Mouse (Mus musculus) spleen, adult 12 weeks (tissue): ENCODE measurements around the gene Nek8.

ENCODE experiments used
- DNase-seq: peaks from one replicate; pipeline ENCODE4 v3.0.0; 2022; ENCODE audit warnings: low spot score

Gene Nek8

GRCm38 (mm10) chr11:78166161-78166560 lies 10.3 kb downstream of the Nek8 start:
- DNase-seq: no peak

- DNase-seq: no peak
Measured at GRCm38 (mm10) chr11:78165761-78166109, 10.7 kb downstream of the Nek8 start.

- DNase-seq: peak; percentile 78
Measured at GRCm38 (mm10) chr11:78164924-78165760, 11.3 kb downstream of the Nek8 start, which contains the start of gene Traf4. TSS of gene Traf4 (minus strand) at chr11:78165589.

- DNase-seq: no peak
Measured at GRCm38 (mm10) chr11:78164604-78164923, 11.9 kb downstream of the Nek8 start.

- DNase-seq: no peak
Measured at GRCm38 (mm10) chr11:78163681-78164603, 12.5 kb downstream of the Nek8 start.

GRCm38 (mm10) chr11:78163045-78163444 lies 13.4 kb downstream of the Nek8 start:
- no peak for DNase-seq

- no peak for DNase-seq
Measured at GRCm38 (mm10) chr11:78162504-78162903, 14.0 kb downstream of the Nek8 start.

GRCm38 (mm10) chr11:78161968-78162367 lies 14.5 kb downstream of the Nek8 start:
- no peak for DNase-seq

GRCm38 (mm10) chr11:78161169-78161568 lies 15.3 kb downstream of the Nek8 start:
- DNase-seq: no peak

GRCm38 (mm10) chr11:78160675-78161074 lies 15.8 kb downstream of the Nek8 start:
- DNase-seq: no peak

GRCm38 (mm10) chr11:78160171-78160570 lies 16.3 kb downstream of the Nek8 start:
- no peak for DNase-seq

GRCm38 (mm10) chr11:78159557-78159956 lies 16.9 kb downstream of the Nek8 start:
- no peak for DNase-seq

- DNase-seq: peak; percentile 72
Measured at GRCm38 (mm10) chr11:78159096-78159495, 17.4 kb downstream of the Nek8 start.

- DNase-seq: no peak
Measured at GRCm38 (mm10) chr11:78156156-78156699, 20.2 kb downstream of the Nek8 start.

- no peak for DNase-seq
Measured at GRCm38 (mm10) chr11:78155674-78156073, 20.8 kb downstream of the Nek8 start.

GRCm38 (mm10) chr11:78153778-78154177 lies 22.7 kb downstream of the Nek8 start:
- no peak for DNase-seq

- no peak for DNase-seq
Measured at GRCm38 (mm10) chr11:78152299-78153231, 23.9 kb downstream of the Nek8 start.

GRCm38 (mm10) chr11:78151161-78151560 lies 25.3 kb downstream of the Nek8 start:
- DNase-seq: no peak

GRCm38 (mm10) chr11:78146707-78147543 lies 29.6 kb downstream of the Nek8 start:
- no peak for DNase-seq

GRCm38 (mm10) chr11:78146168-78146567 lies 30.3 kb downstream of the Nek8 start:
- no peak for DNase-seq

- DNase-seq: no peak
Measured at GRCm38 (mm10) chr11:78143520-78143919, 33.0 kb downstream of the Nek8 start.
